Mouse (Mus musculus) midbrain, embryonic 16.5 days (tissue): ENCODE measurements around the gene Gm49358. TPM values are rescaled to one million over a fixed set of nuclear protein-coding genes. Genes with fewer than 3 reads are reported as not detected.

Experiments used
- ATAC-seq: fragments of 200-750 bp; cut with Nextera tagmentation; 2 replicates; pipeline ENCODE4 v1.8.0; 2017; ENCODE audit warnings: moderate TSS enrichment
- H3K27ac ChIP-seq: fragments of 300-500 bp; sonication (generic); 2 replicates; pipeline ENCODE4 v1.5.1; 2014; ENCODE audit warnings: mild to moderate bottlenecking, low read length, mixed read lengths
- H3K27me3 ChIP-seq: fragments of 300-500 bp; sonication (generic); 2 replicates; pipeline ENCODE4 v1.6.1; 2014; ENCODE audit warnings: low read depth, low read length, mixed read lengths; ENCODE audit not compliant: control insufficient read depth, insufficient read depth
- H3K36me3 ChIP-seq: fragments of 300-500 bp; sonication (generic); 2 replicates; pipeline ENCODE4 v1.6.1; 2014; ENCODE audit warnings: mild to moderate bottlenecking, low read length, moderate library complexity, mixed read lengths; ENCODE audit not compliant: control insufficient read depth, insufficient read depth
- H3K4me1 ChIP-seq: fragments of 300-500 bp; sonication (generic); 2 replicates; pipeline ENCODE4 v1.6.1; 2014; ENCODE audit warnings: mild to moderate bottlenecking, low read length, mixed read lengths; ENCODE audit not compliant: control insufficient read depth, insufficient read depth
- H3K4me2 ChIP-seq: fragments of 300-500 bp; sonication (generic); 2 replicates; pipeline ENCODE4 v1.6.1; 2014; ENCODE audit warnings: mild to moderate bottlenecking, low read length, mixed read lengths
- H3K4me3 ChIP-seq: fragments of 300-500 bp; sonication (generic); 2 replicates; pipeline ENCODE4 v1.5.1; 2014; ENCODE audit warnings: low read depth, mild to moderate bottlenecking, low read length, moderate library complexity, mixed read lengths
- H3K9ac ChIP-seq: fragments of 300-500 bp; sonication (generic); 2 replicates; pipeline ENCODE4 v1.6.1; 2014; ENCODE audit warnings: low read depth, low read length, mixed read lengths
- H3K9me3 ChIP-seq: fragments of 300-500 bp; sonication (generic); replicated peaks from 2 replicates; pipeline ENCODE4 v1.6.1; 2014; ENCODE audit warnings: mild to moderate bottlenecking, low read length, mixed read lengths; ENCODE audit not compliant: control insufficient read depth, poor library complexity, severe bottlenecking
- WGBS: fragments of 180-500 bp; shearing (Covaris S2); extraction: QIAGEN DNeasy Blood & Tissue Kit; methylation state at CpG from one replicate; pipeline ENCODE4 v1.1.7; 2014; 5-methylcytosine and 5-hydroxymethylcytosine counted together
- polyA plus RNA-seq: library from polyadenylated mRNA; unstranded; fragments of >200 nt; fragmentation: Nextera tagmentation; extraction: Ambion mirVana; gene quantifications from 2 replicates; pipeline ENCODE4 v1.2.1, GENCODE M21; 2015

Gene Gm49358
- polyA plus RNA-seq, 1 experiment from 2014 or later, result not detected

- Histone ChIP-seq H3K27me3 (no peaks in the 10 kb centered on the region), H3K4me1 (no peaks in the 10 kb centered on the region), H3K4me2 (no peak overlapping the region), H3K36me3 (peaks cover 29% of the 10 kb centered on the region), H3K9me3 (no peaks in the 10 kb centered on the region), H3K9ac (no peak overlapping the region), H3K4me3 (no peak overlapping the region), H3K27ac (no peak overlapping the region)
- ATAC-seq, result no peak
- WGBS, result 91% methylated on average over 2 of the region's 2 CpGs
Measured at GRCm38 (mm10) chr10:86829515-86829914, 65.7 kb downstream of the Gm49358 start.

- H3K9ac ChIP-seq, result no peak overlapping the region
- no peaks in the 10 kb centered on the region for H3K27me3 ChIP-seq
- ATAC-seq, result no peak
- no peak overlapping the region for H3K4me2 ChIP-seq
- no peaks in the 10 kb centered on the region for H3K4me1 ChIP-seq
- no peak overlapping the region for H3K4me3 ChIP-seq
- no peaks in the 10 kb centered on the region for H3K9me3 ChIP-seq
- H3K36me3 ChIP-seq, result peaks cover 10% of the 10 kb centered on the region; the same call in 1 of the 2 replicates
- WGBS, result 78% methylated on average over 4 of the region's 4 CpGs
- H3K27ac ChIP-seq, result no peak overlapping the region
Measured at GRCm38 (mm10) chr10:86836784-86837183, 73.0 kb downstream of the Gm49358 start.

GRCm38 (mm10) chr10:86838827-86839226 is 75.1 kb downstream of the Gm49358 start:
- Histone ChIP-seq H3K27me3 (no peaks in the 10 kb centered on the region), H3K4me3 (no peak overlapping the region), H3K9ac (no peak overlapping the region), H3K4me2 (no peak overlapping the region), H3K9me3 (no peaks in the 10 kb centered on the region), H3K4me1 (no peaks in the 10 kb centered on the region), H3K27ac (no peak overlapping the region), H3K36me3 (peaks cover 3% of the 10 kb centered on the region; the same call in 1 of the 2 replicates)
- WGBS, result 90% methylated on average over 6 of the region's 6 CpGs
- ATAC-seq, result no peak

- no peaks in the 10 kb centered on the region for H3K9me3 ChIP-seq
- no peaks in the 10 kb centered on the region for H3K4me1 ChIP-seq
- ATAC-seq, result no peak
- H3K36me3 ChIP-seq, result no peaks in the 10 kb centered on the region
- no peak overlapping the region for H3K27ac ChIP-seq
- H3K27me3 ChIP-seq, result no peaks in the 10 kb centered on the region
- no peak overlapping the region for H3K4me2 ChIP-seq
- 93% methylated on average over 5 of the region's 5 CpGs for WGBS
- no peak overlapping the region for H3K9ac ChIP-seq
- no peak overlapping the region for H3K4me3 ChIP-seq
Measured at GRCm38 (mm10) chr10:86842659-86843058, 78.9 kb downstream of the Gm49358 start.

GRCm38 (mm10) chr10:86846926-86847467 is 83.2 kb downstream of the Gm49358 start:
- peak; percentile 51; the same call in 1 of the 2 replicates for ATAC-seq
- no peaks in the 10 kb centered on the region for H3K4me1 ChIP-seq
- no peaks in the 10 kb centered on the region for H3K27me3 ChIP-seq
- H3K9me3 ChIP-seq, result no peaks in the 10 kb centered on the region
- no peak overlapping the region for H3K9ac ChIP-seq
- no peak overlapping the region for H3K4me3 ChIP-seq
- no peak overlapping the region for H3K27ac ChIP-seq
- WGBS, result 87% methylated on average over 9 of the region's 9 CpGs
- no peaks in the 10 kb centered on the region for H3K36me3 ChIP-seq
- no peak overlapping the region for H3K4me2 ChIP-seq

- Histone ChIP-seq H3K4me3 (no peak overlapping the region), H3K27me3 (no peaks in the 10 kb centered on the region), H3K4me1 (no peaks in the 10 kb centered on the region), H3K9me3 (no peaks in the 10 kb centered on the region), H3K36me3 (no peaks in the 10 kb centered on the region), H3K27ac (no peak overlapping the region), H3K9ac (no peak overlapping the region), H3K4me2 (no peak overlapping the region)
- ATAC-seq, result no peak
- 80% methylated on average over 4 of the region's 4 CpGs for WGBS
Measured at GRCm38 (mm10) chr10:86849087-86849486, 85.3 kb downstream of the Gm49358 start.

GRCm38 (mm10) chr10:86849508-86849907 is 85.7 kb downstream of the Gm49358 start:
- ATAC-seq, result no peak
- WGBS, result 87% methylated on average over 4 of the region's 4 CpGs

GRCm38 (mm10) chr10:86852160-86852559 is 88.4 kb downstream of the Gm49358 start:
- no peak overlapping the region for H3K4me2 ChIP-seq
- no peak overlapping the region for H3K4me3 ChIP-seq
- H3K9me3 ChIP-seq, result no peaks in the 10 kb centered on the region
- WGBS, result 75% methylated on average over 6 of the region's 6 CpGs
- H3K36me3 ChIP-seq, result no peaks in the 10 kb centered on the region
- no peaks in the 10 kb centered on the region for H3K4me1 ChIP-seq
- H3K9ac ChIP-seq, result no peak overlapping the region
- H3K27me3 ChIP-seq, result no peaks in the 10 kb centered on the region
- H3K27ac ChIP-seq, result no peak overlapping the region
- ATAC-seq, result peak; percentile 14

More at GRCm38 (mm10) chr10:86849508-86849907, 85.7 kb downstream of the Gm49358 start:
- no peak overlapping the region for H3K4me3 ChIP-seq
- no peak overlapping the region for H3K9ac ChIP-seq
- H3K27ac ChIP-seq, result no peak overlapping the region
- no peaks in the 10 kb centered on the region for H3K27me3 ChIP-seq
- H3K4me2 ChIP-seq, result no peak overlapping the region
- H3K36me3 ChIP-seq, result no peaks in the 10 kb centered on the region
- no peaks in the 10 kb centered on the region for H3K4me1 ChIP-seq
- no peaks in the 10 kb centered on the region for H3K9me3 ChIP-seq

GRCm38 (mm10) chr10:86853433-86853832 is 89.7 kb downstream of the Gm49358 start:
- WGBS, result 91% methylated on average over 3 of the region's 3 CpGs
- no peaks in the 10 kb centered on the region for H3K4me1 ChIP-seq
- ATAC-seq, result no peak
- H3K27ac ChIP-seq, result no peak overlapping the region
- H3K27me3 ChIP-seq, result no peaks in the 10 kb centered on the region
- no peaks in the 10 kb centered on the region for H3K36me3 ChIP-seq
- no peak overlapping the region for H3K4me3 ChIP-seq
- H3K9me3 ChIP-seq, result no peaks in the 10 kb centered on the region
- H3K9ac ChIP-seq, result no peak overlapping the region
- no peak overlapping the region for H3K4me2 ChIP-seq
